In the genomic region with DNA sequence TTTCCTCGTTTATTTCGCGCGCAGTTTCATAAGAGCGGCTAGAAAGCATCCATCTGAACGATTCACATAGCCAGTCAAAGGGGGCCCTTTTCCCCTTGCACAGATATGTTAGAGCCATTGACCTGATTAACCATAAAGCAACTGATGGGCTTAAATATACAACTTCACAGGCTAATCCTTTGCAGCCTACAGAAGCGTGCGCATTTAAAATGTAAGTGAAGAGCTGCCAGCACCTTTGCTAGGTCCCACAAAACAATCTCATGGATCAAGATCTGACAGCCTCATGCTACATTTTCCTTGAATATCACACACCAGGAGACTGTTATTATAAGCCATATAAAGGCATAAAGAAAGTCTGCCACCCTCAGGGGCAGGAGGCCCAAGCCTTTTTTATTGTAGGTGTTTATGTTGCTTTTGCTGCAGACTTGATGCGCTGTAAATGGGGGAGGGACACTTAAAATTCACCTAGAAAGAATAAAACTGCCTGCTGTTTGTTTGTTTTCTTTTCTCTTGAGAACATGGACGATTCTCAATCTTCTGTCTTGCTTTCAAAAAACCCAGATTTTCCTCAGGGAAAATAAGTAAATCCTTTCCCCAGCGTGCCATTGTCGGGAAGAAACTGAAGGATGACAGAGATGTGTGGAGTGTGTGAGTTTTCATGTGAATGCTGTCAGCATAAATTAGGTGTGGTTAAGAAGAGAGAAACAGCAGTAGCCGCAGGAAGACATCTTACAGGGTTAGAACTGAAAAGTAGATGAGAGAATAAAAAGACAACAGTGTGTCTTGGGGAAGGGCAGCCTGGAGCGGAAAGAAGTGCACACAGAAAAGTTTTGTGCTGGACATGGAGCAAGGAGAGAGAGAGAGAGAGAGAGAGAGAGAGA, we compare ENCODE assay signal across 17 mouse cellular contexts.
DNase-seq lines count a peak whose midpoint lies in the region; ATAC-seq and TF ChIP-seq lines count a peak whose summit lies in the region.
"Had no signal": no experiment of that assay in that cellular context is flagged by ENCODE, and none has a peak within 500 bp of the region (broad histone marks: within the 10 kb centered on the region; RNA-seq: fewer than 3 reads in every experiment).

No protein-coding gene starts in this region.

- no peak for ATAC-seq in lung, embryonic 14.5 days (ENCODE audit: insufficient read depth)
- peak; percentile 62; the same call in 1 of the 2 replicates for ATAC-seq in forebrain, embryonic 16.5 days
- ATAC-seq in neural tube, embryonic 13.5 days (ENCODE audit: low read depth) = peak; percentile 36

- no peaks in the 10 kb centered on the region for H3K4me1 ChIP-seq in lung, embryonic 14.5 days (ENCODE audit: insufficient read depth)
- peaks cover 8% of the 10 kb centered on the region for H3K4me1 ChIP-seq in forebrain, embryonic 16.5 days (replicated peaks; ENCODE audit: control insufficient read depth, insufficient read depth, low read length)
- peaks cover 15% of the 10 kb centered on the region for H3K4me1 ChIP-seq in neural tube, embryonic 13.5 days (replicated peaks)
- H3K4me1 ChIP-seq: heart, embryonic 13.5 days; liver, embryonic 13.5 days had no signal

- no peaks in the 10 kb centered on the region for H3K27me3 ChIP-seq in lung, embryonic 14.5 days (ENCODE audit: insufficient read depth, low read length)
- no peaks in the 10 kb centered on the region for H3K27me3 ChIP-seq in forebrain, embryonic 16.5 days (replicated peaks; ENCODE audit: control insufficient read depth, insufficient read depth, low read length)
- no peaks in the 10 kb centered on the region for H3K27me3 ChIP-seq in neural tube, embryonic 13.5 days
- H3K27me3 ChIP-seq: CH12.LX; embryonic facial prominence, embryonic 12.5 days; heart, embryonic 13.5 days; liver, embryonic 13.5 days had no signal

- H3K4me2 ChIP-seq in lung, embryonic 14.5 days = no peak overlapping the region
- H3K4me2 ChIP-seq in forebrain, embryonic 16.5 days (ENCODE audit: low read length) = peak overlapping the region; percentile 13; the same call in 1 of the 2 replicates
- peak overlapping the region; percentile 15 for H3K4me2 ChIP-seq in neural tube, embryonic 13.5 days
- H3K4me2 ChIP-seq: embryonic facial prominence, embryonic 12.5 days; heart, embryonic 13.5 days; liver, embryonic 13.5 days had no signal

- no peak overlapping the region for H3K27ac ChIP-seq in lung, embryonic 14.5 days (ENCODE audit: low read depth)
- no peak overlapping the region for H3K27ac ChIP-seq in forebrain, embryonic 16.5 days (ENCODE audit: low read length)
- H3K27ac ChIP-seq in neural tube, embryonic 13.5 days (replicated peaks) = no peak overlapping the region
- H3K27ac ChIP-seq: embryonic facial prominence, embryonic 12.5 days; heart, embryonic 13.5 days; liver, embryonic 13.5 days had no signal

- H3K9ac ChIP-seq in lung, embryonic 14.5 days = no peak overlapping the region
- H3K9ac ChIP-seq in forebrain, embryonic 16.5 days (replicated peaks; ENCODE audit: low read depth, low read length) = 0 out of 2 replicates have a peak overlapping the region, but pooled peaks have one; percentile 9
- no peak overlapping the region for H3K9ac ChIP-seq in neural tube, embryonic 13.5 days
- H3K9ac ChIP-seq: embryonic facial prominence, embryonic 12.5 days; heart, embryonic 13.5 days; liver, embryonic 13.5 days had no signal

- TF ChIP-seq CTCF in lung, embryonic 14.5 days (IDR thresholded peaks at IDR 0.05; ENCODE audit: low read depth) = no peak

- H3K9me3 ChIP-seq in lung, embryonic 14.5 days (ENCODE audit: low read depth, low read length) = no peaks in the 10 kb centered on the region
- H3K9me3 ChIP-seq in forebrain, embryonic 16.5 days (ENCODE audit: control insufficient read depth, low read length) = no peaks in the 10 kb centered on the region
- no peaks in the 10 kb centered on the region for H3K9me3 ChIP-seq in neural tube, embryonic 13.5 days
- H3K9me3 ChIP-seq: embryonic facial prominence, embryonic 12.5 days; heart, embryonic 13.5 days; liver, embryonic 13.5 days had no signal

- DNase-seq in embryo, embryonic 10.5 days (ENCODE audit: low spot score) = peak; percentile 7
- DNase-seq in embryo, embryonic 9.5 days (ENCODE audit: extremely low spot score) = no peak
- peak; percentile 20 for DNase-seq in lung, embryonic 14.5 days
- no peak for DNase-seq in lung, postnatal 36 days
- no peak for DNase-seq in spleen, postnatal 4 days (ENCODE audit: low spot score in 2 of 2)
- no peak for DNase-seq in adrenal gland, adult 8-10 months
- DNase-seq: cerebellum, adult 11-12 months; gastrocnemius, postnatal 36 days; kidney, adult 8-10 months; liver, embryonic 13.5 days; lung, postnatal 14 days; thymus, postnatal 36 days had no signal

- H3K4me3 ChIP-seq in lung, embryonic 14.5 days (ENCODE audit: low read depth, low read length) = no peak overlapping the region
- H3K4me3 ChIP-seq in forebrain, embryonic 16.5 days (replicated peaks; ENCODE audit: low read length) = no peak overlapping the region
- no peak overlapping the region for H3K4me3 ChIP-seq in neural tube, embryonic 13.5 days
- H3K4me3 ChIP-seq: embryonic facial prominence, embryonic 12.5 days; heart, embryonic 13.5 days; liver, embryonic 13.5 days had no signal

- no peaks in the 10 kb centered on the region for H3K36me3 ChIP-seq in lung, embryonic 14.5 days (ENCODE audit: insufficient read depth)
- H3K36me3 ChIP-seq in forebrain, embryonic 16.5 days (ENCODE audit: control insufficient read depth, insufficient read depth) = no peaks in the 10 kb centered on the region
- H3K36me3 ChIP-seq in neural tube, embryonic 13.5 days = no peaks in the 10 kb centered on the region
- H3K36me3 ChIP-seq: embryonic facial prominence, embryonic 12.5 days; heart, embryonic 13.5 days; liver, embryonic 13.5 days had no signal

- whole genome bisulfite sequencing in lung, embryonic 14.5 days = 42% methylated on average over 14 of the region's 14 CpGs
- 16% methylated on average over 14 of the region's 14 CpGs for WGBS in forebrain, embryonic 16.5 days
- 26% methylated on average over 13 of the region's 14 CpGs for WGBS in neural tube, embryonic 13.5 days

Comparison
In these comparisons a context has a peak if more than half of its experiments do, and no peak if none do; other contexts are left out.
1. DNase-seq: peak in embryo, embryonic 10.5 days (single experiment) and lung, embryonic 14.5 days (single experiment); none in embryo, embryonic 9.5 days (single experiment), lung, postnatal 36 days (single experiment), spleen, postnatal 4 days (0 of 2) and adrenal gland, adult 8-10 months (single experiment).